Mouse (Mus musculus): ENCODE measurements around the gene Cald1. TPM values are rescaled to one million over a fixed set of nuclear protein-coding genes. Genes with fewer than 3 reads are reported as not detected.
A peak's percentile ranks its signal among the peaks of the same experiment; 100 is the strongest.

The Cald1 gene
- polyA plus RNA-seq, 1 experiment from 2014 or later: 301 TPM

DNA sequence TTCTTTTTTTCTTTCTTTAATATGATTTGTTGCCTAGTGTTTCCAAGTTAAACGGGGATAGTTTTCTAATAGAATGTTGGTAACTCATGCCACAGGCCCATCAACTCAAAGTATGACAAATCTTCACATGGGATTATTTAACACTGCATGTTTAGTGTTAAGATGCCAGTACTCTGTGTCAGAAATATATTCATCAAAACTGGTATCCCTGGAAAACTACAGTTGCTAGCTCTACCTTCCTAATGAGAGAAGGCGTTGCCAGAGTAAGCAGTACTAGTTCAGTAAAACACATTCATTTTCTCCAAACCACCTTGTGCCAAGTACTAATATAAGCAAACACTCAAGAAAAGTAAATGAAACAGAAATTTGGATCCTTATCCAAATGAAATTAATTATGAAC is 171.7 kb downstream of the Cald1 start:
- Histone ChIP-seq H3K36me3 (ENCODE audit: control insufficient read depth, insufficient read depth, low read length) (peaks cover 3% of the 10 kb centered on the region; the same call in 1 of the 2 replicates), H3K27me3 (ENCODE audit: control insufficient read depth, insufficient read depth, low read length) (no peaks in the 10 kb centered on the region), H3K4me1 (replicated peaks; ENCODE audit: control insufficient read depth, insufficient read depth) (no peaks in the 10 kb centered on the region), H3K9ac (ENCODE audit: low read length) (no peak overlapping the region), H3K9me3 (ENCODE audit: control insufficient read depth, low read length) (no peaks in the 10 kb centered on the region), H3K27ac (replicated peaks) (no peak overlapping the region), H3K4me2 (replicated peaks; ENCODE audit: low read depth) (no peak overlapping the region), H3K4me3 (ENCODE audit: low read depth, low read length) (no peak overlapping the region)
- no peak for DNase-seq (ENCODE audit: low spot score)
- 55% methylated on average over 2 of the region's 2 CpGs for WGBS
- TF ChIP-seq EP300 (optimal IDR thresholded peaks at IDR 0.05): no peak
- peak; percentile 57; the same call in 1 of the 2 replicates for ATAC-seq (ENCODE audit: low FRiP score, low TSS enrichment)

DNA sequence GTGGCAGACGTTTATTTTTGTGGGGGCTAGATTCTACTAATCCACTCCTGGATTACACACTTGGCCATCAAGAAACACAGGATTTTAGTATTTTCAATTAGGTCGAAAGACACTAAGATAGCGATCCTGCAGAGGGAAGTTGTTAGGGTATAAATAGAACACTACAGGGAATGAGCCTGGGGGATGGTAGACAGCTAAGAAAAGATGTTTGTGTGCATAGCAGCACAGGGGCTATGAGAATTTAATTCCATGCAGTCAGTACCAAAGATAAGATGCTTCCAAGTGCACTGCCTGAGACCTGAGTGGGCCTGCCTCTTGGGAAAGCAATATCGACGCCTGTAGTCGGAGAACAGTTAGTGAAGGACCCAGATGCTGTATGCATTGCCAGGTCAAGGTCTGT is 172.2 kb downstream of the Cald1 start:
- no peak for DNase-seq (ENCODE audit: low spot score)
- ATAC-seq (ENCODE audit: low FRiP score, low TSS enrichment): no peak
- Histone ChIP-seq H3K4me2 (replicated peaks; ENCODE audit: low read depth) (no peak overlapping the region), H3K9me3 (ENCODE audit: control insufficient read depth, low read length) (no peaks in the 10 kb centered on the region), H3K36me3 (ENCODE audit: control insufficient read depth, insufficient read depth, low read length) (peaks cover 3% of the 10 kb centered on the region; the same call in 1 of the 2 replicates), H3K27me3 (ENCODE audit: control insufficient read depth, insufficient read depth, low read length) (no peaks in the 10 kb centered on the region), H3K9ac (ENCODE audit: low read length) (no peak overlapping the region), H3K4me1 (replicated peaks; ENCODE audit: control insufficient read depth, insufficient read depth) (no peaks in the 10 kb centered on the region), H3K4me3 (ENCODE audit: low read depth, low read length) (no peak overlapping the region), H3K27ac (replicated peaks) (no peak overlapping the region)
- TF ChIP-seq EP300 (optimal IDR thresholded peaks at IDR 0.05) (no peak), CTCF (IDR thresholded peaks at IDR 0.05; ENCODE audit: low read depth) (no peak)
- WGBS: 59% methylated on average over 6 of the region's 6 CpGs

DNA sequence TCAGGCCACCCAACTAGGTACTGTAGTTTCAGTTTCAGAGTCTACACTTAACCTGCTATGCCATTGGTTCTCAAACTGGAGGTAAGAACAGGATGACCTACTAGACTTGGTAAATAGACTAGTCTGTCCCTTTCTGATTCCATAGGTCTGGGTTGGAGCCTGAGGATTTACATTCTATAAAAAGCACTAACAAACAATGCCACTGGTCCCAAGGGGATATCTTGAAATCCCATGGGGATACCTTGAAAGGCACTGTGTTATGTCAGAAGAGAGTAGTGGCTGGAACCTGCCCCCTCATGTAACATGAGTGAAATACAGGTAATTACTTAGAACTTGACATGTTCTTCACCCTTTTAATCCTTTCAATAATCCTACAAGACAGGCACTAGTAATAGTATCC is 178.1 kb downstream of the Cald1 start:
- TF ChIP-seq CTCF (IDR thresholded peaks at IDR 0.05; ENCODE audit: low read depth) (no peak), EP300 (optimal IDR thresholded peaks at IDR 0.05) (no peak)
- DNase-seq (ENCODE audit: low spot score) (no peak), ATAC-seq (ENCODE audit: low FRiP score, low TSS enrichment) (no peak)
- no peak overlapping the region for H3K4me2 ChIP-seq (replicated peaks; ENCODE audit: low read depth)
- no peak overlapping the region for H3K27ac ChIP-seq (replicated peaks)
- H3K9ac ChIP-seq (ENCODE audit: low read length): no peak overlapping the region
- H3K9me3 ChIP-seq (ENCODE audit: control insufficient read depth, low read length): no peaks in the 10 kb centered on the region
- H3K27me3 ChIP-seq (ENCODE audit: control insufficient read depth, insufficient read depth, low read length): no peaks in the 10 kb centered on the region
- H3K4me1 ChIP-seq (replicated peaks; ENCODE audit: control insufficient read depth, insufficient read depth): no peaks in the 10 kb centered on the region
- H3K36me3 ChIP-seq (ENCODE audit: control insufficient read depth, insufficient read depth, low read length): no peaks in the 10 kb centered on the region
- H3K4me3 ChIP-seq (ENCODE audit: low read depth, low read length): no peak overlapping the region

DNA sequence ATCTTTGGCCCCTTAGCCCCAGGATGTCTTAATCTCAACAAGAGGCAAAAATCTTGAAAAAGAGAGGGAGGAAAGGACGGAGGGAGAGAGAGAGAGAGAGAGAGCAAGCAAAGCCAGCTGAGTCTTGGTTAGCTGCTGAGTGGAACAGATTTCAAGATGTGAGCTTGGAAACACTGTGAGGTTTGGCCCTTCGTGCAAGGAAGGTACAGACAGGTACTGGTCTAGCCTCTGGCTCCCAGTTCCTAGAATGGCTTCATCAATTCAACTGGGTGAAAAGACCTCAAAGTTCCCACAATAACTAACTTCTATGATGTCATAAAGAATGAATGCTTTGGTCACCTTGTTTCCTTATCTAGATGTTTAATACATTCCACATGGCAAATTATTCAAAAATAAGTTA is 178.8 kb downstream of the Cald1 start:
- DNase-seq (ENCODE audit: low spot score) (no peak), ATAC-seq (ENCODE audit: low FRiP score, low TSS enrichment) (no peak)
- Histone ChIP-seq H3K4me2 (replicated peaks; ENCODE audit: low read depth) (no peak overlapping the region), H3K27ac (replicated peaks) (no peak overlapping the region), H3K9me3 (ENCODE audit: control insufficient read depth, low read length) (no peaks in the 10 kb centered on the region), H3K36me3 (ENCODE audit: control insufficient read depth, insufficient read depth, low read length) (no peaks in the 10 kb centered on the region), H3K27me3 (ENCODE audit: control insufficient read depth, insufficient read depth, low read length) (no peaks in the 10 kb centered on the region), H3K4me3 (ENCODE audit: low read depth, low read length) (no peak overlapping the region), H3K4me1 (replicated peaks; ENCODE audit: control insufficient read depth, insufficient read depth) (no peaks in the 10 kb centered on the region), H3K9ac (ENCODE audit: low read length) (no peak overlapping the region)
- 87% methylated on average over 2 of the region's 2 CpGs for WGBS
- TF ChIP-seq CTCF (IDR thresholded peaks at IDR 0.05; ENCODE audit: low read depth): no peak
- TF ChIP-seq EP300 (optimal IDR thresholded peaks at IDR 0.05): no peak

DNA sequence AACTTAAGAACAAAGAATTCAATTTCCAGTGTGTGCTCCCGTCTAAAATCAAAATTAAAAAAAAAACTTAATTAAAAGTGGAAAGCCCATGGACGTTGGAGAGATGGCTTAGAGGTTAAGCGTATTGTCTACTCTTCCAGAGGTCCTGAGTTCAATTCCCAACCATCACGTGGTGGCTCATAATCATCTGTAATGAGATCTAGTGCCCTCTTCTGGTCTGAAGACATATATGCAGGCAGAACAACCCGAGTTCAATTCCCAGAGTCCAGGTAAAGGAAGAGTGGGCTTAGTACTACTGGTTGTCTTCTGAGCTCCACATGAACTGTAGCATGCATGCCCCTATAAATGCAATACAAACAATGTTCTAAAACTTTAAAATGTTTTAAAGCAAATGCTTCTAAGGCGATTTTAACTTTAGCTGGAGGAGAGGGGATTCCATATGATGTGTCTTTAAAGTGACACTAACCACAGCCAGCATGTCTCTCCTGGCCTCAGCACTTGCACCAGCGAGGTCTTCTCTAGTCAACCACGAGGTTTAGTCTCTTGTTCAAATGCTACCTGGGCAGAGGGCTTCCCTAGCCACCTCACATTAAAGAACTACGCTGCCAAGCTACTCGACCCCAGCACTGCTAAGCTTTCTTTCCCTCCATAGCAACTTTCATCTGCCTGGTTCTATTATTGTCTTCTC is 179.8 kb downstream of the Cald1 start:
- TF ChIP-seq EP300 (optimal IDR thresholded peaks at IDR 0.05): no peak
- peak; percentile 54 for TF ChIP-seq CTCF (IDR thresholded peaks at IDR 0.05; ENCODE audit: low read depth)
- WGBS: 78% methylated on average over 10 of the region's 10 CpGs
- Histone ChIP-seq H3K27ac (replicated peaks) (no peak overlapping the region), H3K4me3 (ENCODE audit: low read depth, low read length) (no peak overlapping the region), H3K27me3 (ENCODE audit: control insufficient read depth, insufficient read depth, low read length) (no peaks in the 10 kb centered on the region), H3K4me2 (replicated peaks; ENCODE audit: low read depth) (no peak overlapping the region), H3K36me3 (ENCODE audit: control insufficient read depth, insufficient read depth, low read length) (no peaks in the 10 kb centered on the region), H3K4me1 (replicated peaks; ENCODE audit: control insufficient read depth, insufficient read depth) (no peaks in the 10 kb centered on the region), H3K9me3 (ENCODE audit: control insufficient read depth, low read length) (no peaks in the 10 kb centered on the region), H3K9ac (ENCODE audit: low read length) (no peak overlapping the region)
- DNase-seq (ENCODE audit: low spot score) (no peak), ATAC-seq (ENCODE audit: low FRiP score, low TSS enrichment) (no peak)

DNA sequence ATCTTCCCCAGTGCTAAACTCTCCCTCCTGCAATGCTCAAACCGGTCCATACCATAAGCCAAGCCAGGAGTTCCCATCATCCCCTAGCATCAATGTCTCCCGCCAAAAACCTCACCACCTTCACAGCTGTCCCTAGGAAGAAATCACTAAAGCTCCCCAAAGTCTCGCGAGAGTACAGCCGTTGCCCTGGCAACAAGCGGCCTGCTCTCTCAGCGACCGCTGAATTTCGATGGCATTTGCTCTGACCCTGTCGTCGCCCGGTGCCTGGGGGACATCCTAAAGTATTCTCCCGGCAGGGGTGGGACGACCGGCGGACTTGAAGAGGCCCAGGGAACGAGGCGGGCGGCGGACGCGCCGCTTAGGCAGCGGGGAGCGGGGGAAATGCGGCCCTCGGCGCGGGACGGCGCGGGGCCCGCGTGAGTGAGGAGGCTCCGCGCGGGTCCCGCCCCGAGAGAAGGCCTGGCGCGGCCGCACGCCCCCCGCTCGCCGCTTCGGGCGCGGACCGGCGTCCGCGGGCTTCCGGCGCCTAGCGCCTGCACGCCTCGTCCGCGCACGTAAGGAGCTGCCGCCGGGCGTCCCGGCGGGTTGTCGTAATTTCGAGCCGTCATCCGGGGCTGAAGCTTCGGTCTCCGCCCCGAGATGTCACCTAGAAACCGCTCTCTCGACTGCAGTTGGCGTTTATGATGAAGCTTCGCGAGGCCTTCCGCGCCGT is 182.1 kb downstream of the Cald1 start, which contains the start of gene Agbl3:
Gene Agbl3 (plus strand): TSS at position 202 of the 712 bp plus-strand sequence.
- Histone ChIP-seq H3K27ac (replicated peaks) (peak within 1 kb of the TSS; percentile 98), H3K4me2 (replicated peaks; ENCODE audit: low read depth) (peak within 1 kb of the TSS; percentile 82), H3K9ac (ENCODE audit: low read length) (peak within 1 kb of the TSS; percentile 96), H3K27me3 (ENCODE audit: control insufficient read depth, insufficient read depth, low read length) (no peaks in the 10 kb centered on the region), H3K4me1 (replicated peaks; ENCODE audit: control insufficient read depth, insufficient read depth) (no peaks in the 10 kb centered on the region), H3K36me3 (ENCODE audit: control insufficient read depth, insufficient read depth, low read length) (no peaks in the 10 kb centered on the region), H3K9me3 (ENCODE audit: control insufficient read depth, low read length) (no peaks in the 10 kb centered on the region), H3K4me3 (ENCODE audit: low read depth, low read length) (peak within 1 kb of the TSS; percentile 79)
- peak; percentile 92 for DNase-seq (ENCODE audit: low spot score)
- WGBS: under 1% methylated on average over 58 of the region's 81 CpGs
- TF ChIP-seq CTCF (IDR thresholded peaks at IDR 0.05; ENCODE audit: low read depth): peak; percentile 15; the same call in 1 of the 2 replicates
- TF ChIP-seq EP300 (optimal IDR thresholded peaks at IDR 0.05): peak; percentile 94
- peak; percentile 96 for ATAC-seq (ENCODE audit: low FRiP score, low TSS enrichment)
